Mouse (Mus musculus) forebrain, embryonic 16.5 days (tissue): ENCODE results near the gene Ptgr2. TPM values are rescaled to one million over a fixed set of nuclear protein-coding genes. Genes with fewer than 3 reads are reported as not detected.
A peak's percentile ranks its signal among the peaks of the same experiment; 100 is the strongest.
"Not testable (repeated sequence)": the region's sequence is repeated elsewhere in the genome, so short reads cannot be mapped to it uniquely, and the experiment has no call there.

Experiments
- ATAC-seq: fragments of 200-750 bp; cut with Nextera tagmentation; 2 replicates; pipeline ENCODE4 v1.8.0; 2017; ENCODE audit warnings: mild to moderate bottlenecking, moderate library complexity
- H3K27ac ChIP-seq: fragments of 300-500 bp; sonication (generic); 2 replicates; pipeline ENCODE4 v1.5.1; 2014; ENCODE audit warnings: low read length, control low read depth
- H3K27me3 ChIP-seq: fragments of 300-500 bp; sonication (generic); replicated peaks from 2 replicates; pipeline ENCODE4 v1.6.1; 2014; ENCODE audit warnings: low read length; ENCODE audit not compliant: control insufficient read depth, insufficient read depth
- H3K36me3 ChIP-seq: fragments of 300-500 bp; sonication (generic); 2 replicates; pipeline ENCODE4 v1.6.1; 2014; ENCODE audit not compliant: control insufficient read depth, insufficient read depth
- H3K4me1 ChIP-seq: fragments of 300-500 bp; sonication (generic); replicated peaks from 2 replicates; pipeline ENCODE4 v1.6.1; 2014; ENCODE audit warnings: low read length; ENCODE audit not compliant: control insufficient read depth, insufficient read depth
- H3K4me2 ChIP-seq: fragments of 300-500 bp; sonication (generic); 2 replicates; pipeline ENCODE4 v1.6.1; 2014; ENCODE audit warnings: mild to moderate bottlenecking, low read length, control low read depth
- H3K4me3 ChIP-seq: fragments of 300-500 bp; sonication (generic); replicated peaks from 2 replicates; pipeline ENCODE4 v1.5.1; 2014; ENCODE audit warnings: mild to moderate bottlenecking, low read length, control low read depth
- H3K9ac ChIP-seq: fragments of 300-500 bp; sonication (generic); replicated peaks from 2 replicates; pipeline ENCODE4 v1.6.1; 2014; ENCODE audit warnings: low read depth, low read length, control low read depth
- H3K9me3 ChIP-seq: fragments of 300-500 bp; sonication (generic); 2 replicates; pipeline ENCODE4 v1.6.1; 2016; ENCODE audit warnings: low read length; ENCODE audit not compliant: control insufficient read depth
- WGBS: fragments of 180-500 bp; shearing (Covaris S2); extraction: QIAGEN DNeasy Blood & Tissue Kit; methylation state at CpG from one replicate; pipeline ENCODE4 v1.1.7; 2014; 5-methylcytosine and 5-hydroxymethylcytosine counted together
- polyA plus RNA-seq: library from polyadenylated mRNA; unstranded; fragments of >200 nt; fragmentation: Nextera tagmentation; extraction: Ambion mirVana; gene quantifications from 2 replicates; pipeline ENCODE4 v1.2.1, GENCODE M21; 2015

Gene Ptgr2
- polyA plus RNA-seq = 13.2 and 15.1 TPM in 2 replicates

GRCm38 (mm10) chr12:84284885-84285592, at the start of gene Ptgr2:
Ptgr2 (plus strand) TSS chr12:84285232.
- Histone ChIP-seq H3K27ac (0 out of 2 replicates have a peak within 1 kb of the TSS, but pooled peaks have one; percentile 4), H3K27me3 (no peaks in the 10 kb centered on the region), H3K4me2 (peak within 1 kb of the TSS; percentile 74), H3K9me3 (no peaks in the 10 kb centered on the region), H3K9ac (peak within 1 kb of the TSS; percentile 68), H3K4me1 (peaks cover 8% of the 10 kb centered on the region), H3K36me3 (no peaks in the 10 kb centered on the region), H3K4me3 (peak within 1 kb of the TSS; percentile 65)
- WGBS = under 1% methylated on average over 39 of the region's 39 CpGs
- peak; percentile 94 for ATAC-seq

GRCm38 (mm10) chr12:84235577-84235976, 49.5 kb upstream of the Ptgr2 start:
- Histone ChIP-seq H3K9ac (no peak overlapping the region), H3K4me2 (no peak overlapping the region), H3K4me3 (no peak overlapping the region), H3K9me3 (no peaks in the 10 kb centered on the region), H3K36me3 (no peaks in the 10 kb centered on the region), H3K4me1 (no peaks in the 10 kb centered on the region), H3K27me3 (no peaks in the 10 kb centered on the region), H3K27ac (no peak overlapping the region)
- no peak for ATAC-seq
- 88% methylated on average over 6 of the region's 6 CpGs for WGBS

GRCm38 (mm10) chr12:84235981-84236752, 48.9 kb upstream of the Ptgr2 start:
- no peaks in the 10 kb centered on the region for H3K27me3 ChIP-seq
- no peak overlapping the region for H3K27ac ChIP-seq
- H3K4me1 ChIP-seq = no peaks in the 10 kb centered on the region
- no peak for ATAC-seq
- no peak overlapping the region for H3K4me2 ChIP-seq
- 84% methylated on average over 10 of the region's 10 CpGs for WGBS
- no peak overlapping the region for H3K4me3 ChIP-seq
- no peaks in the 10 kb centered on the region for H3K9me3 ChIP-seq
- H3K9ac ChIP-seq = no peak overlapping the region
- H3K36me3 ChIP-seq = no peaks in the 10 kb centered on the region

GRCm38 (mm10) chr12:84237036-84237435, 48.0 kb upstream of the Ptgr2 start:
- H3K36me3 ChIP-seq, H3K4me3 ChIP-seq, H3K27ac ChIP-seq, H3K9ac ChIP-seq, H3K4me2 ChIP-seq, H3K4me1 ChIP-seq, ATAC-seq, H3K27me3 ChIP-seq, H3K9me3 ChIP-seq: not testable (repeated sequence)
- WGBS = 92% methylated on average over 5 of the region's 5 CpGs

GRCm38 (mm10) chr12:84243076-84243770, 41.8 kb upstream of the Ptgr2 start:
- H3K36me3 ChIP-seq = no peaks in the 10 kb centered on the region
- no peak overlapping the region for H3K9ac ChIP-seq
- ATAC-seq = no peak
- H3K27me3 ChIP-seq = no peaks in the 10 kb centered on the region
- H3K4me3 ChIP-seq = no peak overlapping the region
- no peaks in the 10 kb centered on the region for H3K4me1 ChIP-seq
- no peak overlapping the region for H3K4me2 ChIP-seq
- 91% methylated on average over 7 of the region's 7 CpGs for WGBS
- H3K9me3 ChIP-seq = no peaks in the 10 kb centered on the region
- no peak overlapping the region for H3K27ac ChIP-seq

GRCm38 (mm10) chr12:84245683-84246082, 39.3 kb upstream of the Ptgr2 start:
- WGBS = 53% methylated on average over 5 of the region's 5 CpGs
- Histone ChIP-seq H3K36me3 (no peaks in the 10 kb centered on the region), H3K4me3 (no peak overlapping the region), H3K4me1 (no peaks in the 10 kb centered on the region), H3K9ac (no peak overlapping the region), H3K27ac (no peak overlapping the region), H3K4me2 (no peak overlapping the region), H3K27me3 (no peaks in the 10 kb centered on the region), H3K9me3 (no peaks in the 10 kb centered on the region)
- no peak for ATAC-seq

GRCm38 (mm10) chr12:84249217-84249616, 35.8 kb upstream of the Ptgr2 start:
- H3K27ac ChIP-seq = no peak overlapping the region
- H3K27me3 ChIP-seq = no peaks in the 10 kb centered on the region
- ATAC-seq = no peak

GRCm38 (mm10) chr12:84252811-84253210, 32.2 kb upstream of the Ptgr2 start:
- 89% methylated on average over 4 of the region's 5 CpGs for WGBS
- no peaks in the 10 kb centered on the region for H3K36me3 ChIP-seq
- H3K27ac ChIP-seq = no peak overlapping the region
- H3K4me2 ChIP-seq = no peak overlapping the region
- H3K4me1 ChIP-seq = no peaks in the 10 kb centered on the region
- no peak overlapping the region for H3K9ac ChIP-seq
- H3K4me3 ChIP-seq = no peak overlapping the region
- H3K27me3 ChIP-seq = no peaks in the 10 kb centered on the region
- H3K9me3 ChIP-seq = no peaks in the 10 kb centered on the region; the same call in 1 of the 2 replicates
- ATAC-seq = no peak

More at GRCm38 (mm10) chr12:84249217-84249616, 35.8 kb upstream of the Ptgr2 start:
- WGBS = 3% methylated on average over 3 of the region's 3 CpGs
- Histone ChIP-seq H3K9me3 (no peaks in the 10 kb centered on the region; the same call in 1 of the 2 replicates), H3K4me1 (no peaks in the 10 kb centered on the region), H3K36me3 (no peaks in the 10 kb centered on the region), H3K4me3 (no peak overlapping the region), H3K4me2 (no peak overlapping the region), H3K9ac (no peak overlapping the region)

GRCm38 (mm10) chr12:84254886-84255285, 30.1 kb upstream of the Ptgr2 start:
- Histone ChIP-seq H3K4me3 (no peak overlapping the region), H3K36me3 (no peaks in the 10 kb centered on the region), H3K4me2 (no peak overlapping the region), H3K27me3 (no peaks in the 10 kb centered on the region), H3K9me3 (no peaks in the 10 kb centered on the region; the same call in 1 of the 2 replicates), H3K4me1 (no peaks in the 10 kb centered on the region), H3K27ac (no peak overlapping the region), H3K9ac (no peak overlapping the region)
- no peak for ATAC-seq
- WGBS = 78% methylated on average over 5 of the region's 5 CpGs
